Mouse (Mus musculus) hindbrain, embryonic 11.5 days (tissue): ENCODE data around the gene Ublcp1. TPM values are rescaled to one million over a fixed set of nuclear protein-coding genes. Genes with fewer than 3 reads are reported as not detected.

Source experiments
- ATAC-seq: fragments of 200-750 bp; cut with Nextera tagmentation; 2 replicates; pipeline ENCODE4 v1.8.0; 2017; ENCODE audit warnings: mild to moderate bottlenecking, moderate TSS enrichment, moderate library complexity; ENCODE audit not compliant: low FRiP score
- DNase-seq: peaks from one replicate; pipeline ENCODE4 v3.0.0-alpha.2; 2015; ENCODE audit warnings: low spot score
- H3K27ac ChIP-seq: fragments of 300-500 bp; sonication (generic); 2 replicates; pipeline ENCODE4 v1.5.1; 2014; ENCODE audit warnings: mild to moderate bottlenecking, low read depth, low read length
- H3K27me3 ChIP-seq: fragments of 300-500 bp; sonication (generic); 2 replicates; pipeline ENCODE4 v1.6.1; 2014; ENCODE audit warnings: mild to moderate bottlenecking, low read length, moderate library complexity, mixed read lengths; ENCODE audit not compliant: control insufficient read depth, insufficient read depth
- H3K36me3 ChIP-seq: fragments of 300-500 bp; sonication (generic); 2 replicates; pipeline ENCODE4 v1.6.1; 2014; ENCODE audit warnings: mild to moderate bottlenecking, low read length, moderate library complexity, mixed read lengths; ENCODE audit not compliant: control insufficient read depth, insufficient read depth
- H3K4me1 ChIP-seq: fragments of 300-500 bp; sonication (generic); replicated peaks from 2 replicates; pipeline ENCODE4 v1.6.1; 2014; ENCODE audit warnings: low read length, mixed read lengths; ENCODE audit not compliant: control insufficient read depth, insufficient read depth
- H3K4me2 ChIP-seq: fragments of 300-500 bp; sonication (generic); replicated peaks from 2 replicates; pipeline ENCODE4 v1.6.1; 2014; ENCODE audit warnings: mild to moderate bottlenecking, low read depth, low read length
- H3K4me3 ChIP-seq: fragments of 300-500 bp; sonication (generic); 2 replicates; pipeline ENCODE4 v1.5.1; 2014; ENCODE audit warnings: low read depth, low read length
- H3K9ac ChIP-seq: fragments of 300-500 bp; sonication (generic); 2 replicates; pipeline ENCODE4 v1.6.1; 2014; ENCODE audit warnings: low read depth, low read length
- H3K9me3 ChIP-seq: fragments of 300-500 bp; sonication (generic); 2 replicates; pipeline ENCODE4 v1.6.1; 2016; ENCODE audit warnings: low read length; ENCODE audit not compliant: control insufficient read depth
- WGBS: fragments of 180-500 bp; shearing (Covaris S2); extraction: QIAGEN DNeasy Blood & Tissue Kit; methylation state at CpG from one replicate; pipeline ENCODE4 v1.1.7; 2014; 5-methylcytosine and 5-hydroxymethylcytosine counted together
- polyA plus RNA-seq: library from polyadenylated mRNA; unstranded; fragments of >200 nt; fragmentation: Nextera tagmentation; extraction: Ambion mirVana; gene quantifications from 2 replicates; pipeline ENCODE4 v1.2.1, GENCODE M21; 2014

Gene Ublcp1
- polyA plus RNA-seq, 1 experiment from 2014 or later = 78.9 TPM

DNA sequence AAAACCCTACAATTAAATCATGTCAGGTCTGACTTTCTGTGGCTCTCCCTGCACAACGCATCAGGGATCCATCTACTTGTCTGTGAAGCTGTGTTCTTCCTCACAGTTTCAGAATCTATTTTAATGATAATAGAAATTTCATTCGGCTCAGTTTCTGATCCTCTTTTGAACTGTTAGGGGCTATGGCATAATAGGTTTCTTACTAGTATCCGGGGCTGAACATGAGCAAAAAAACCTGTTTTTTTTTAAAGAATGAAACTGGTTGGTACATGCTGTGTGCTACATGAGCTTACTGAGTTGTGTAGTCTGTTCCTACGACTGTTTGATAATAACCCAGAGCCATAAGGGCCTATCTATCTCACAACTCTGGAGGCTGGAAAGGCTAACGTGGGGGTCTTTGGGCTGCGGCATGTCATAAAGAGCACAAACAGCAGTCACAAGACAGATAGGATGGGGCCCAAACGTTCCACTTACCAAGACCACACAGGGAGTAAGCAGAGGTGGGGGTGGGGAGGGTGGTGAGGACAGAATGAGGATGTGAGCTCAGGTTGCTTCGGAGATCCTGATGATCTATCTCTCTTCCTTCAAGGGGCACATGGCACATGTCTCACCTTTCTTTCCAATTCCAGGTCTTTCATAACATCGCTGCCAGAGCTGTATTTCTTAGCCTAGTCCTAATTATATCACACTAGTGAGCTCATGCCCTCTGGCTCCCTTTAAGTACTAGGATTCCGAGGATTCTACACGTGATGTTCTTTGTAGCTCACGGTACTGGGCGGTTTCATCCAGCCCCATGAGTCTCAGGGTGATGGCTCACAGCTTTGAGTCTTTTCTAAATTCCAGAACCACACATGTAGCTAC, 28.3 kb upstream of the Ublcp1 start:
- Histone ChIP-seq H3K4me3 (no peak overlapping the region), H3K9ac (no peak overlapping the region), H3K27me3 (no peaks in the 10 kb centered on the region), H3K4me1 (no peaks in the 10 kb centered on the region), H3K27ac (no peak overlapping the region), H3K4me2 (no peak overlapping the region), H3K9me3 (no peaks in the 10 kb centered on the region), H3K36me3 (no peaks in the 10 kb centered on the region)
- no peak for DNase-seq
- 78% methylated on average over 13 of the region's 13 CpGs for WGBS
- ATAC-seq = no peak

DNA sequence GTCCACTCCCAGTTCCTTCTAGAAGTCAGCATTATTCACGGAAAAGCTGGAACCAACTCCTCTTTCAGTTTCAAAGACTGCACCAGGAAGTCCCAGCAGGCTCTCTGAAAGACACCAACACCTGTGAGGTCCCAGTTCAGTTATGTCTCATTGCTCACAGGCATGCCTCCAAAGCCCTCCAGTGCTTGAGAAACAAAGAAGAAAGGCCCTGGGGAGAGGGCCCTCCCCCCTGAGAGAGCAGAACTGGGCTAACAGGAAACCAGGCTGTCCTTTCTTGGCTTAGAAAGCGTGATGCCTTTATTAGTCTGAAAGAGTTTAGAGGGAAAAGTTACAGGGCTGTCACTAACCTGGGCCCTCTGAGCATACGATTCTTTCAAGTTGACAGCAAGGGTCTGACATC, 25.9 kb upstream of the Ublcp1 start:
- DNase-seq (no peak), ATAC-seq (no peak)
- Histone ChIP-seq H3K27ac (no peak overlapping the region), H3K36me3 (no peaks in the 10 kb centered on the region), H3K9me3 (no peaks in the 10 kb centered on the region), H3K4me3 (no peak overlapping the region), H3K4me1 (no peaks in the 10 kb centered on the region), H3K9ac (no peak overlapping the region), H3K4me2 (no peak overlapping the region), H3K27me3 (no peaks in the 10 kb centered on the region)
- WGBS = 60% methylated on average over 3 of the region's 3 CpGs

GRCm38 (mm10) chr11:44494643-44495323, 24.5 kb upstream of the Ublcp1 start:
- Histone ChIP-seq H3K4me2 (no peak overlapping the region), H3K27me3 (no peaks in the 10 kb centered on the region), H3K9ac (no peak overlapping the region), H3K9me3 (no peaks in the 10 kb centered on the region), H3K4me3 (no peak overlapping the region), H3K36me3 (no peaks in the 10 kb centered on the region), H3K27ac (no peak overlapping the region), H3K4me1 (no peaks in the 10 kb centered on the region)
- no peak for ATAC-seq
- no peak for DNase-seq
- WGBS = 84% methylated on average over 5 of the region's 5 CpGs

GRCm38 (mm10) chr11:44489117-44489516, 18.8 kb upstream of the Ublcp1 start:
- Histone ChIP-seq H3K9ac (no peak overlapping the region), H3K27me3 (no peaks in the 10 kb centered on the region), H3K4me3 (no peak overlapping the region), H3K27ac (no peak overlapping the region), H3K4me2 (no peak overlapping the region), H3K4me1 (no peaks in the 10 kb centered on the region), H3K36me3 (no peaks in the 10 kb centered on the region), H3K9me3 (no peaks in the 10 kb centered on the region)
- DNase-seq (no peak), ATAC-seq (no peak)
- 84% methylated on average over 1 of the region's 1 CpGs for WGBS

- Histone ChIP-seq H3K9me3 (no peaks in the 10 kb centered on the region), H3K36me3 (no peaks in the 10 kb centered on the region), H3K9ac (no peak overlapping the region), H3K4me3 (no peak overlapping the region), H3K27me3 (no peaks in the 10 kb centered on the region), H3K4me2 (no peak overlapping the region), H3K27ac (no peak overlapping the region), H3K4me1 (no peaks in the 10 kb centered on the region)
- DNase-seq = no peak
- WGBS = 92% methylated on average over 7 of the region's 7 CpGs
- no peak for ATAC-seq
Observed at GRCm38 (mm10) chr11:44485089-44485736, 14.9 kb upstream of the Ublcp1 start.

DNA sequence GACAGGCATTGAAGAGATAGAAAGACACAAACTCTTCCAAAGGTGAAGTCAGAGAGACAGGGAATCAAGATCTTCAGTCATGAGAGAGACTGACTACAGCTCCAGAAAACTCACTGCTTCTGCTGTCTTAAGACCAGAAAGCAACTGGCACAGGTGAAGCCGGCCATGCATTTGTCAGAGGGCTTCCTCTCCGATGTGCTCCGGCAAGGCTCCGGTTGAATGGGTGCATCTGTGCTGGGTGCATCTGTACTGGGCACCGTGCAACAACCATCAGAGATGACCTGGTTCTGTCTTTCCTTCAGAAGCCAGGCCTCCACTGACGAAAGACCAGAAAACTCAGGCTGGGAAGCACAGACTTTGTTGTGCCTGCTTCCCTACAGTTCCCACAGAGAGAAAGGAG, 9.9 kb upstream of the Ublcp1 start:
- Histone ChIP-seq H3K4me3 (no peak overlapping the region), H3K9me3 (no peaks in the 10 kb centered on the region), H3K36me3 (no peaks in the 10 kb centered on the region), H3K4me2 (no peak overlapping the region), H3K27me3 (no peaks in the 10 kb centered on the region), H3K9ac (no peak overlapping the region), H3K4me1 (no peaks in the 10 kb centered on the region), H3K27ac (no peak overlapping the region)
- DNase-seq (no peak), ATAC-seq (no peak)
- 88% methylated on average over 6 of the region's 6 CpGs for WGBS

GRCm38 (mm10) chr11:44478382-44478781, 8.1 kb upstream of the Ublcp1 start:
- H3K4me3 ChIP-seq = no peak overlapping the region
- 89% methylated on average over 4 of the region's 4 CpGs for WGBS
- no peaks in the 10 kb centered on the region for H3K36me3 ChIP-seq
- H3K27me3 ChIP-seq = no peaks in the 10 kb centered on the region
- H3K4me1 ChIP-seq = no peaks in the 10 kb centered on the region
- no peak overlapping the region for H3K9ac ChIP-seq
- no peaks in the 10 kb centered on the region for H3K9me3 ChIP-seq
- H3K4me2 ChIP-seq = no peak overlapping the region
- DNase-seq = no peak
- no peak for ATAC-seq
- H3K27ac ChIP-seq = no peak overlapping the region

GRCm38 (mm10) chr11:44476445-44476844, 6.1 kb upstream of the Ublcp1 start:
- Histone ChIP-seq H3K27ac (no peak overlapping the region), H3K36me3 (no peaks in the 10 kb centered on the region), H3K4me2 (no peak overlapping the region), H3K4me1 (no peaks in the 10 kb centered on the region), H3K27me3 (no peaks in the 10 kb centered on the region), H3K4me3 (no peak overlapping the region), H3K9me3 (no peaks in the 10 kb centered on the region), H3K9ac (no peak overlapping the region)
- 89% methylated on average over 2 of the region's 2 CpGs for WGBS
- DNase-seq = no peak
- ATAC-seq = no peak
